Mouse (Mus musculus) erythroblast, adult 5-6 weeks (primary cell): ENCODE results near the gene Acsf3. TPM values are rescaled to one million over a fixed set of nuclear protein-coding genes. Genes with fewer than 3 reads are reported as not detected.

Experiments
- ATAC-seq: replicated peaks from 2 replicates; pipeline ENCODE4 v1.8.0; 2016; ENCODE audit warnings: moderate number of reproducible peaks, mild to moderate bottlenecking, moderate TSS enrichment, inconsistent platforms; ENCODE audit not compliant: poor library complexity, low FRiP score, severe bottlenecking
- total RNA-seq, 2 experiments: library from RNA; stranded (forward) in 1 of 2; stranded (reverse) in 1 of 2; fragments of 150-400 nt in 1 of 2; fragments of 200-764, 138-1000 nt in 1 of 2; gene quantifications; 2 replicates each; pipeline versions ENCODE4 v1.2.3 to v1.2.4; 2015 to 2017; ENCODE audit warnings: low replicate concordance in 2 of 2

Acsf3 gene
- total RNA-seq, 2 experiments from 2014 or later: 5.2 TPM; not detected in 1

GRCm38 (mm10) chr8:122847829-122848561, 72.7 kb downstream of the Acsf3 start, which contains the start of gene Cdh15:
Gene Cdh15, plus strand, starts transcription at chr8:122847966.
- ATAC-seq: 0 out of 2 replicates have a peak, but pooled peaks have one; percentile 18

GRCm38 (mm10) chr8:122849152-122849910, 74.0 kb downstream of the Acsf3 start:
- ATAC-seq: no peak

GRCm38 (mm10) chr8:122850641-122851240, 75.5 kb downstream of the Acsf3 start:
- no peak for ATAC-seq

- ATAC-seq: no peak
Observed at GRCm38 (mm10) chr8:122851692-122852545, 76.6 kb downstream of the Acsf3 start.

DNA sequence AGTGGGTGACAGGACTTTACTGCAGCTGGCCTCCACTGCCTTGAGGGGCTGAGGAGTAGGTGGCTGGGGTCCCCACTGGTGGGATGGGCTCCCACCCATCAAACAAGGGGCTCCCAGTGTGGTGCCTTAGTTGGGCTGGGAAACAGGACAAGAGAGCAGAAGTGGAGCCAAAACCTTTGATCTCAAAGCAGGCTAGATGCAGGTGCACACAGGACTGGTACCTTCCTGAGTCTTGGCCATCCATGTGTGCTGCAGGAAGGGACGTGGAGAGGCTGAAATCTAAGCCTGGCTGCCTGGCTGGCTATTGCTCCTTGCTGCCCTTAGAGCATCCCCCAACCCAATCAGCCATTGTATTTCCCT, 77.2 kb downstream of the Acsf3 start:
- no peak for ATAC-seq

DNA sequence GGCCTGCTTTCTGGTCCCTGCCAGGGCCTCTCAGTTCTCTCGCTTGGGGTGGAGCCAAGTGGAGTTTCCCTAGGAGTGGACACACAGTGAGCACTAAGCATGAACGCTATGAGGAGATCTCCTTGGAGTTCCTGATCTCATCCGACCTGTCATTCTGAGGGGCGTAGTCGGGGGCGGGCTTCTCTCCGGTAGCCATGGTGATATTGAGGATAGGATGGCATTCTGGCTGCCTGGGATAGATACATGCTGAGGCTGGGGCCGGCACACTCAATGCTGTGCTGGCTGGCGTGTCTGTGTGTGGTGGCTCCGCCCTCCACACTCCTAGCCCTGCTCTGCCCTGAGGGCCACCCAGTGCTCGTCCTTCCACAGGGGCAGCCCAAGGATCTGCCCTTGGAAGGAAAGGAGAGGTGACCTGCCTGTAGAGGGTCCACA, 78.1 kb downstream of the Acsf3 start:
- no peak for ATAC-seq

DNA sequence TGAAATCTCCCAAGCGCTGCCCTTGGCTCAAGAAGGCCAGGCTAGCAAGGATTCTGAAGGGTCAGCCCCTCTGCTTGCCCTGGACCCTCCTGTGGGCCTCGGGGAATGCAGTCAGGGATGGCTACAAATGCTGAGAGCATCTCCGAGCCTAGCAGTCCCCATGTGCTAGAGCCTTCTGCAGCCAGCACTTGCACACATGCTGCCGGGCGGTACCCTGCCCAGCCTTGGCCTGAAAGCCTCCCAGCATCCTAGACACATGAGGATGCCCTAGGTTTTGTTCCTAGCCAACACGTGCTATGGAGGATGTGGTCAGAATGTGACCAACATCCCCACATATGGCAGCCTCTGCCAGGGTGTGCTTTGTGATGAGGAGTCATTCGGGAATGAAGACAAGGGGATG, 79.1 kb downstream of the Acsf3 start:
- no peak for ATAC-seq

DNA sequence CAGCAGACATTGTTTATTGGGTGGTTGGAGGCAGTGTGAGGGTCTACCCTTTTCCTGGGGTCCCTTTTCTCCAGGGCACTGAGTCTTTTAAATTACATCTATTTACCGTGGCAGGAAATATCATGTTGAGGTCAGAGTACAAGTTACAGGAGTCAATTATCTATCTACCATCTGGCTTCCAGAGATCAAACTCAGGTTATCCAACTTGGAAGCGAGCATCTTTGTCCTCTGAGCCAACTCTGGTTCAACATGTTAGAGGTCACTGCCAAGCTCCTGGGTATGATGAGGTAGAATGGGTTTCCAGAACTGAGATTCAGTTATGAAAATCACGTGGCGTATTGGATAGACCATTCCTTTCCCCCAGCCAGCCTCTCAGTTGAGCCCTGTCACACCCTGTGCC, 79.8 kb downstream of the Acsf3 start:
- ATAC-seq: no peak

DNA sequence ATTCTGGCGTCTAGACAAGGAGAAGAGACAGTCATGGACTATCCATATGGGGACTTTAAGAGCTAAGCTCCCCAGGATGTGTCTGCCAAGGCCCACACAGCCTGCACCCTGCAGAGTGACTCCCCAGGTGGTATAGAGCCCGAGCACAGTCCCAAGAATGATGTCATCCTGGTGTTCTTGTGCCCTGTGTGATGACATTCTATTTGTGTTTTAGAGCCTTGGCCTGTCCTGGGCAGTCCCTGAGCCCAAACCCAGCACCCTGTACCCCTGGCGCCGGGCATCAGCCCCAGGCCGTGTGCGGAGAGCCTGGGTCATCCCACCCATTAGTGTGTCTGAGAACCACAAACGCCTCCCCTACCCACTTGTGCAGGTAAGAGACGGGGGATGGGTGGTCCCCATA, 81.0 kb downstream of the Acsf3 start:
- no peak for ATAC-seq

DNA sequence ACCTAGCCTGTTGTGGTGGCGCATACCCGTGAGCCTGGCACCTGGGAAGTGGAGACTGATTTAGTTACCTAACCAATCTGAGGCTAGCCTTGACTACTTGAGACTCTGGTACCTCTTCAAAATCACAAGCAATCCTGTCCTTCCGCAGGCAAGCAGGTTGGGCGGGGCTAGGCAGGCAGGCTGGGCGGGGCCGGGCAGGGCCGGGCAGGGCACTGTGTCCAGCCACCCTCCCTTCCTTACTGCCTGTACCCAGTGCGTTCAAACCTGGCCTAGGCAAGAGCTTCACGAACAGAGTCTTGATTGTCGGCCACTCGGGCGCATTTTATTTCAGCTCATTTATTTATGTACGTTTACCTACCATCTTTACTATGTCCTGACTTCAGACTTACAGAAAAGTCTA, 84.6 kb downstream of the Acsf3 start:
- ATAC-seq: no peak

- ATAC-seq: no peak
Observed at GRCm38 (mm10) chr8:122864719-122865129, 89.4 kb downstream of the Acsf3 start.

DNA sequence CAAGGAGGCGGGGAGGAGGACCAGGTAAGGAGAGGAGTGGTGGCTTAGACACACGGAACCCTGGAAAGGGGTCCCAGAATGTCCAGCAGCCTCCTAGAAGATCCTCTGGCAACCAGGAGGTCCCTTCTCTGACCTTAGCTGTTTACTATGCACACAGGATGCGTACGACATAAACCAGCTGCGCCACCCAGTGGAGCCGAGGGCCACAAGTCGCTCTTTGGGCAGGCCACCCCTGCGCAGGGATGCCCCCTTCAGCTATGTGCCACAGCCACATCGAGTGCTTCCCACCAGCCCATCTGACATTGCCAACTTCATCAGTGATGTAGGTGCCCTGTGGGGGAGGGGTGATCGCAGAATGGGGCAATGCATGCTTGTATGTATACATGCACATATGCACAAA, 90.2 kb downstream of the Acsf3 start:
- ATAC-seq: no peak

GRCm38 (mm10) chr8:122866231-122866630, 90.9 kb downstream of the Acsf3 start:
- no peak for ATAC-seq

Other genes starting within 250 kb of the Acsf3 start
- 12.1 and 17.1 TPM in 2 replicates for gene Piezo1, start 224.2 kb upstream of the Acsf3 start, total RNA-seq (2015; ENCODE audit: low replicate concordance)
- 14.7 and 23.0 TPM in 2 replicates for gene Piezo1, start 224.2 kb upstream of the Acsf3 start, total RNA-seq (2017; ENCODE audit: low replicate concordance)
- 16.1 and 24.2 TPM in 2 replicates for gene Cdt1, start 207.5 kb upstream of the Acsf3 start, total RNA-seq (2015; ENCODE audit: low replicate concordance)
- 38.2 and 47.5 TPM in 2 replicates for gene Cdt1, start 207.5 kb upstream of the Acsf3 start, total RNA-seq (2017; ENCODE audit: low replicate concordance)
- 77.1 and 85.7 TPM in 2 replicates for gene Aprt, start 198.6 kb upstream of the Acsf3 start, total RNA-seq (2015; ENCODE audit: low replicate concordance)
- 20.6 and 30.2 TPM in 2 replicates for gene Aprt, start 198.6 kb upstream of the Acsf3 start, total RNA-seq (2017; ENCODE audit: low replicate concordance)
- 8.6 and 23.2 TPM in 2 replicates for gene Galns, start 164.0 kb upstream of the Acsf3 start, total RNA-seq (2015; ENCODE audit: low replicate concordance)
- 8.6 and 15.5 TPM in 2 replicates for gene Galns, start 164.0 kb upstream of the Acsf3 start, total RNA-seq (2017; ENCODE audit: low replicate concordance)
- gene Trappc2l, start 163.8 kb upstream of the Acsf3 start, total RNA-seq (2015; ENCODE audit: low replicate concordance): 17.7 and 26.8 TPM in 2 replicates
- gene Trappc2l, start 163.8 kb upstream of the Acsf3 start, total RNA-seq (2017; ENCODE audit: low replicate concordance): 9.1 and 10.2 TPM in 2 replicates
- gene Pabpn1l, start 152.7 kb upstream of the Acsf3 start, total RNA-seq (2015; ENCODE audit: low replicate concordance): not detected in 2 replicates
- gene Pabpn1l, start 152.7 kb upstream of the Acsf3 start, total RNA-seq (2017; ENCODE audit: low replicate concordance): not detected in 2 replicates
- 10.9 and 13.1 TPM in 2 replicates for gene Cbfa2t3, start 76.4 kb upstream of the Acsf3 start, total RNA-seq (2015; ENCODE audit: low replicate concordance)
- gene Cbfa2t3, start 76.4 kb upstream of the Acsf3 start, total RNA-seq (2017; ENCODE audit: low replicate concordance): 10.9 and 13.8 TPM in 2 replicates
- gene Cdh15, start 72.5 kb downstream of the Acsf3 start, total RNA-seq (2015; ENCODE audit: low replicate concordance): not detected in 2 replicates
- gene Cdh15, start 72.5 kb downstream of the Acsf3 start, total RNA-seq (2017; ENCODE audit: low replicate concordance): not detected in 2 replicates